Mouse (Mus musculus) kidney, postnatal 10 days (tissue): ENCODE data around the gene Ly86.
A peak's percentile ranks its signal among the peaks of the same experiment; 100 is the strongest.

Source experiments
- DNase-seq: peaks from one replicate; pipeline ENCODE4 v3.0.0; 2021; ENCODE audit warnings: mixed read lengths

Ly86 gene

DNA sequence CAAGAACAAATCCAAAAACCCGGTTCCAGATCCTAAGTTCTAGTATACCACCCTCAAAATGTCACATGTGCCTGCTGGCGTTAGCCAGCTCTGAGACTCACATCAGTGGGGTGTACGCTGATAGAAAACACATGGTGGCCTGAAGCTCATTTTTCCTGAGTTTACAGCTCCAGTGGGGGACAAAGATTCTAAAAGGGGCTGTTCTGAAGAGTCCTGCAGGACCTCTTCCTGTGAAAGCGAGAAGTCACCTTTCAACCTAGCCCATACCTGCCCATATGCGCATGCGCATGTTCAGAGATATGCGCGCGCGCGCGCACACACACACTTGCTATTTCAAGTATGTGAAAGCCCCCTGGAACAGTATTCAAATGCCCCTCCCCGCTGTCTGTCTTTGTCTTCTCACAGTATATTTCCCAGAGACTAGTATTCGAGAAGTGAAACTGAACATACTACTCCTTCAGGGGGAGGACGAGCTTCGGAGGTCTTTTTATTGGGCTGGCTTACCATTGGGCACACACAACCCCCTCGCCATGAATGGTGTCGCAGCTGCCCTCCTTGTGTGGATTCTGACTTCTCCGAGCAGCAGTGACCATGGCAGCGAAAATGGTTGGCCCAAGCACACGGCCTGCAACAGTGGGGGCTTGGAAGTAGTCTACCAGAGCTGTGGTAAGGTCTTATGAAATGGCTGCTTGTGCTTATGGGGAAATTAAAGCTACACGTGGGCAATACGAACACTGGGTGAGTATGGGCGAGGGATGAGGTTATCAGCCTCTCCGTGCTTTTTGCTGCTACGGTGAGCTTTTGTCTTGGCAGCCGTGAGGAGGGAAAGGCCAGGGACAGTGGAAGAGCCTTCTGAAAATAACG lies at the start of gene Ly86:
Gene Ly86, plus strand, starts transcription at position 300 of the 864 bp plus-strand sequence.
- no peak for DNase-seq

DNA sequence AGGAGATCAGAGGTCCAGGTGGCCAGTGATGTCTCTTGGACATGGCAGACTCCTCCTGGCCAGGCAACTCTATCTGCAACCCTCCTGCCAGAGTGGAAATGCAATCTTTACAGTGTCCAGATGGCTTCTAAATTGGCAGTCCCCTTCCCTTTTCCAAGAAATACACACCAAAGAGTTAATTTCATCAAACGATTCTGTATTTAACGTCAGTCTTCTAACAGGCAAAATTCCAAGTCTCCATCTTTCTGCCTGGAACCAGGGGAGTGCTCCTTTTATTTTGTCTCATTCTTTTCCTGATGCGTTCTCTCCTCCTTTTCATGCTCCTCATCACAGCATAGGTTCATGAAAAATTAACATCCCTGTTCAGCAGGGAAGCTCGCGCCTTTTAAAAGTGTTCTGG lies 47.1 kb upstream of the Ly86 start:
- DNase-seq, result no peak

DNA sequence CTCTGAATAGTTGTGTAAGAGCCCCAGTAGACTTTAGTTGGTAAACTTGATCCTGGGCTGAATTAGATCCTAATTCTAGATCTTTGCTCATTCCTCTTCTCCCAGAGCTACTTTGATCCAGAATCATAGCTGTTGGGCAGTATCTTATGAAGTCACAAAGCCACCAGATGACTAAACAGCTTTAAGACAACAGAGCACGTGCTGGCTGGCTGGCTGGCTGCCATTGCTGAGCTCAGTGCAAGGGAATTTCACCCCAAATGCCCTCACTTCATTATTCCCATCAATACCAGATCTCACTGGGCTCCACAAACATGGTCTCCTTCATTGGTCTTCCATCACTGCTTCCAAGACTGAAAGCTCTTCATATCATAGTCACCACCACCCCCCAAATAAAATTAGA lies 46.2 kb upstream of the Ly86 start:
- peak; percentile 13 for DNase-seq

DNA sequence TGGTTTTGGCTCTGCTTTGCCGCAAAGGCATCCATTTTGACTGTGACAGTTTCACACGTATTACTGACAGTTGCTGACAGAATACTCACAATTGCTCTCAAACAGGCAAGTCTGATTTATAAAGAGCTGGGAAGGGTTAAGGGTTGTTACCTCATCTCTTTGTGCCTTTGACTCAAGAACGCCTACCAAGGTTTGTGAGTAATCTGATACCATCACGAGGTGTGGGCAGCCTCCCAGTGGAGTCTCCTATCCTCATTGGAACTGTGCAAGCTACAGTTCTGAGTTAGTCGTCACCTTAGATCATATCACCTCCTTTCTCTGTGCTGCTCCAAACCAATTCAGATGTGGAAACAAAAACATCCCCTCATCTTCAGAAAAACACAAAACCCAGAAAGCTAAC lies 42.1 kb upstream of the Ly86 start:
- no peak for DNase-seq

DNA sequence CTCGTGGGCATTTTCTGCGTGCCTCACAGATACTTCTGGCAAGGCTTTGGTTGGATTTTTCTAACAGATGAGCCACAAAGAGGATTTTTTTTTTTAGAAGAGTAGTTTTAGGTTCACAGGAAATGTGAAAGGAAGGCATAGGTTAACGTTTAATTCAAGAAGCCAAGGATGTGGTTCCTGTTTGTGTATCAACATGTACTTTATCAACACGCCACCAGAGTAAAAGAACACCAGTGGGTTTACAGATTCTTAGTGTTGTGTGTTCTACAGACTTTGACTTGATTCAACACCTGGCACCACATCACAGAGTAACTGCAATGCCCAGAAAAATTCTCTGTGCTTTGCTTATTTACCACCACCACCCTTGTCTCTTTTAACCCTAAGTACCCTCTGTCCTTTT lies 37.0 kb upstream of the Ly86 start:
- no peak for DNase-seq

DNA sequence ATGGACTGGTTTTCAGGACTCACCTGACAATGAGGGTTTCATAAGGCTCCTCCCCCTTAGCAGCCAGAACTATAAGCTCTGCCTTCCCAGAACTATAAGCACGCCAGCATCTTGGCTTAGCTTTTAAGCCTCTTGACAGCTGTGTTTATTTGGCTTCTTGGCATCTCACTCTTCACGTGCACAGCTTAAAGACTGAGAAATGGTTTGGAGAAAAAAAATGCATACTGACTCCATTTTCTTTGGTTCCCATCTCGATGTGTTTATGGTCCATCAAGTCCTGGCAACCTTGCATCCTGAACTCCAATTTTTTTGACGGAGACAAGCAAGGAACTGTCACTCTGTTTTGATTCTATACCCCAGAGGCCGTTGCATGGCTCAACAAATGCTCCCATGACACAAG lies 35.7 kb upstream of the Ly86 start:
- DNase-seq, result no peak

DNA sequence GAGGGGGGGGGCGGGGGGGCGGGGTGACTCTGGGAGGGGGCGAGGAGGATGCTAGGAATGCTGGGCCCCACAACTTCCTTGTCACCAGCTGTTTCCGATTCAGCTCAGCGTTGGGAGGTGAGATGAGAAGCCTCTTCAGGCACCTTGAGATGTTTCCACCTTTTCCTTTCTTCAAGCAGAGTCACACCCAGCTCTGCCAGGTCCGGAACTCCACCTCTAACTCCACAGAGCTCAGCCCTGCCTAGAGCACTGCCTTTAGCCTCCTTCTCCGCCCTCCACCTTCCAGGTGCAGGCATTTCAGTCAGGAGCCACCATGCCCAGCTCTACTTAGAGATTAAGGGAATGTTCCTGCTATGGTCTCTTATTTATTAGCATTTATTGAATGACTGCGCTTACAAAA lies 34.7 kb upstream of the Ly86 start:
- DNase-seq, result no peak

DNA sequence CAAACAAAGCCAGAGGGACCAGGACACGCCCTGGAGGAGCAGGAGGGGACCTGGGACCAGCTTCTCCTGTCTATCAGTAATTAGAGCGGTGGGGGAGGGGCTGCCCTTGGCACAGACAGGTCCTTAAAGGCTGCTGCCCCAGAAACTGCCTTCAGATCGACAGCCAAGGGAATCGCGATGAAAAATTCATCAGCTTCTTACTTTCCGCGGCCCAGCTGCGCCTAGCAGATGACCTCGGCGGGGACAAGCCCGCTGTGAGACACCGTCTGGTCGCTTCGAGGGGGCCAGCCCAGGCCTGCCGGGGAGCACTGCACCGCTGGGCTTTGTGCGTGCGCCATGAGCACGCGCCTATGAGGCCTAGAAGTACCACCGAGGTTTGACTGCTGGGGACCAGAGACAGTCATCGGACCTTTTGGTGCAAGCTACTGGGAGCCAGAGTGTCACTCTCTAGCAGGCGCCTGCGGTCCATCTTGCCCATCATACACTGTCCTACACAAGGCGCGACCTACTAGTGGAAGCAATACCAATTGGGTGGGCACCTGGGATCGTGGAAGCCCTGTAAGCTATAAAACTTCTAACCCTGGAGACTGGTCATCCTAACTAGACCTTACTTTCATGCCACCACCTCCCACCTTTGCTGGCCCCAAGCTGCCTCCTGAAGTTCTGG lies 33.3 kb upstream of the Ly86 start:
- DNase-seq, result peak; percentile 24

DNA sequence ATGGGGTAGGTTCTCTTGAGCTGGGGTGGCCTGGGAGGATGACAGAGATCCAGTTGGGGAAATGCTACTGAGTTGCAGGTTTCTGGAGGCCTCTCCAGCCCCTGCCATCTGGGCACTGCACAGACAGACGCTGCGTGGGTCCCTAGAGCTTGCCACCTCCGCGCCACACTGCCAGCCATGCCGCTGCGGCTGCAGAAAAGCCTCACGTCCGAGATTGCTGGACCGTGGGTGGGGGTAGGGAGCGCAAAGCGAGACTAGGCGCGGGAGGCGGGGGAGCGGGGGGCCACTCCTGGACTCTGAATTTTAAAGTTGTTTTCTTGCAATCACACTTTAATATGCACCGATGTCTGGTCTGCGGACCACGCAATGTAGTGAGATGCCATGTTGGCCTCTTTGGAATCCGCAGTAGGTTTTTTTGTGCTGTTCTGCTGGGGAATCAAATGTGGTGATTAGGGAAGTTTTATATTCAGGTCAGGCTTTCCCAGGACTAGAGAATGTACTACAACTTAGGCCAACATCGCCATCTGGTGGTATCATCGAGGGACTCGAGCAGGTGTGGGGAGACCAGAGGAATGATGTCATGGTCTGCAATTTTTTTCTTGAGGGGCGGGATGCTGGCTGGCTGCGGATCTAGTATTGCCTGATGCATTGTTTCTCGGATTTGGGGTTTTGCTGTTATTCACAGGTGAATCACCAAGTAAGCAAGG lies 32.6 kb upstream of the Ly86 start:
- peak; percentile 94 for DNase-seq

DNA sequence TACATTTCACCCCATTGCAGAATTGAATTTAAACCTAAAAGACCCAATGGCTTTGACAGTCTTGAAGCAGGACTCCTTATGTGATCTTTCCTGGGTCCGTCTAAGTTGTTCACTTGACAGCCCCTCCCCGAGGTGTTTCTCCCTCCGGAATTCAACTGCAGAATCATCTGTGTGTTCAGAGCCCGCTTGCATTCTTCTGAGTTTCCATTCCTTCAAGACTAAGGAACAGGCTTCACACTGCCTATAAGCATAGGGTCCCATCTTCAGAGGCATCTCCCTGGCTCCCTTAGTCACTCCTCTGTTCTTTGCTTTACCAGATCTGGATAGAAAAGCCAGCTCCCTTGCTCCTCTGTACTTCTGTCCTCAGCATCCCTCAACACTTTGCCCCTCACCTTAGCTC lies 32.1 kb upstream of the Ly86 start:
- DNase-seq, result no peak

DNA sequence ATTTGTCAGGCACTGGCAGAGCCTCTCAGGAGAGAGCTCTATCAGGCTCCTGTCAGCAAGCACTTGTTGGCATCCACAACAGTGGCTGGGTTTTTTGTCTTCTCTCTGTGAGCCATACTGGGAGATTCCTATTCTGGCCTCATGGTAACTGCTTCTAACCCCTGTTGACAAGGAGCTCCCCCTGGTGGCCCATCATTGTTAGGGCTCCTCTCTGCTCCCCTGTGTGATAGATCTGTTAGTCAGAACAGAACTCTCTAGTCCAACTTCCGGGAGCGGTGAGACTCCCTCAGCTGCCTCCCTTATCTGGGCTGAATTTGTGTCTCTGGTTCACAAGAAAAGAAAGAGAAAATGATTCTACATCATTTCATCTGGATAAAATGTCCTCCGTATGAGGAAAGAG lies 19.5 kb upstream of the Ly86 start:
- peak; percentile 71 for DNase-seq

DNA sequence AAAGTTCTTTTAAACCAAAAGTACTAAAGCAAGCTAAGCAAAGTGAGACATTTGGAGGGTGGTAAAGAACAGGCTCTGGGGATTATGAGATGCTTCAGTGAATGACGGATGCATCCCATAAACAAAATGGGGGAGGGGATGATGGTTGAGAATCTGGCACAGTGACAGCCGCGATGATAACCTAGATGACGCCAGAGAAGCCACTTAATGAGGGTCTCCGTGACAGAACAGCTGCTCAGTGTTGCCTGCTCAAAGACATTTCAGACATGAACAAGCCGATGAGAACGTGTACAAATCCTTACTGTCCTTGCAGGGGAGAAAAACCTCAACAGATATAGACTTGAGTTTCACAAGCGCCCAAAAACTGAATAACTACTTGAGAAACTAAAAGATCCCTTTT lies 15.3 kb upstream of the Ly86 start:
- DNase-seq, result no peak

DNA sequence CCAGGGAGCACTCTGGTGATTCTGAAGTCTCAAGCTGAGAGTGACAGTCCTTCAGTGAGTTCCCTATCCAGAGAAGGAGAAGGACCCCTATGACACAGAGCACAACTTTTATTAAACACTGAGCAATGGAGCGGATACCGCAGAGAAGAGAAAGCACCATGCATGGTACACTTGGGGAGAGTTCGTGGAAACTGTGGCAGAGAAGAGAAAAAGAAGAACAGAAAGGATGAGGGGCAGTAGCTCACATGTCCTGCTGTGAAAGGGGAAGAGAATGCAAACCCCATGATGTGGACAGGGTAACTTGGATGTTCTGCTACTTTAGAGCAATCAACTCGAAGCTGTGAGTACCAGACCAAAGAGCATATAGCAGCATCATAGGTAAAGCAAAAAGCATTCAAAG lies 14.0 kb upstream of the Ly86 start:
- no peak for DNase-seq

DNA sequence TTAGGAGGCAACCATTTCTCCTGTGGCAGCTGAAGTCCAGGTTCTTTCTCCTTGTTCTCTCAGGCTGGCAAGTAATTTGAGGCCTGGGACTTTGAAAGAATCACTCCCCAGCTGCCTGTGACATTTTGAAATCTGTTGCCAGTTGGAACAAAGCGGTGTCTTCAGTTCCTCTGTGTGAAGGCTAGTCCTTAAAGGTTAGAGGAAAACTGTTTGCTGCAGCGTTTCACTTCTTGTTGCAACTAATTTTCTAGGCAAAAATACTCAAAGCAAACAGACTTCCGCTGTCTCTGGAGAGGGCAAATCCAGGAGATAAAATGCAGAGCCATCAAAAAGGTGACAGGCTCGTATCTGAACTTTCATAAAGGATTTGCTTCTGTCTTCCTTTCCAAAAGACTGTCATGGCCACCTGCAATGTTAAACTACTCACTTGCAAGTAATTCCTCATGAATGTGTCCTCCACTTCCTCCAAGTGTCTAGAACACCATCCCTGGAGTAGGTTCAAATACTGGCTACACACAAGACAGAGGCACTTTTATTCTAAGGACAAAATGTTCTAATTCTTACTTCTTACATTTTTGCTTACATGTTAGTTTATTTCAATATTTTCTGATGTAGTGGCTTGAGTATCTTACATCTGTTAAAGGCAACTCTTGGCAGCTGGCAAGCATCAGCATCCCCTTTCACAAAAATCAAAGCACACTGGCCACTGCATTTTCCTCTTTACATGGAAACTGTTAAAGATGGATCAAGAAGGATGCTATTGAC lies 12.0 kb upstream of the Ly86 start:
- no peak for DNase-seq

DNA sequence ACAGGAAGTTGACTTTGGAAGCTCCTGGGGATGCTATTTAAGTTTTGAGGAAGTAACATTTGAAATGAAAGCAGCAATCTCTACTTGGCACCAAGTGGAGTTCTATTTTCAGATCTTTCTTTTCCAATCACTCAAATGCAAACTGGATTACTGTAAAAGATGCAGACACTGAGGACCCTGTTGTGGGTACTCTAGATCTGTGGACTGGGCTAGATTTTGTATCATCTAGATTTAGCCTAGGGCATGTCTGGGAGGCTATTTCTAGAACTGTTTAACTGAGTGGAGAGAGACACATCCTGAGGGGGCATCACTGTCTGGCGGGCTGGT lies 11.5 kb upstream of the Ly86 start:
- DNase-seq, result no peak

DNA sequence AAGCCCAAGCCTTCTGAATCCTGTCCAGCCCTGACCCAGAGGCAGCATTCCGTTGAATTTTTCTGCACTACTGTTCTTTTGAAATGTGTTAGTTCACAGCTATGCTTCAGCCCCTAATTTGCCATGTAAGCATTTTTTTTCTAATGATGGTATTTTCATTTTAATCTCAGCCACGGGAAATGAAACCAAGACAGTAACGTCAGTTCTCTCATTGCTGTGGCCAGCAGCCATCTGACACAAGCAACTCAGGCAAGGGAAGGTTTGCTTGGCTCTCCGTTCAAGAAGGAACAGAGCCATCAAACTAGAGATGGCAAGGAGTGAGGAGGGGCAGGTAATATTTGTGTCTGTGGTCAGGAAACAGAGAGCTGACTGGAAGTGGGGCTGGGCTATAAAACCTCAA lies 7.7 kb upstream of the Ly86 start:
- no peak for DNase-seq

DNA sequence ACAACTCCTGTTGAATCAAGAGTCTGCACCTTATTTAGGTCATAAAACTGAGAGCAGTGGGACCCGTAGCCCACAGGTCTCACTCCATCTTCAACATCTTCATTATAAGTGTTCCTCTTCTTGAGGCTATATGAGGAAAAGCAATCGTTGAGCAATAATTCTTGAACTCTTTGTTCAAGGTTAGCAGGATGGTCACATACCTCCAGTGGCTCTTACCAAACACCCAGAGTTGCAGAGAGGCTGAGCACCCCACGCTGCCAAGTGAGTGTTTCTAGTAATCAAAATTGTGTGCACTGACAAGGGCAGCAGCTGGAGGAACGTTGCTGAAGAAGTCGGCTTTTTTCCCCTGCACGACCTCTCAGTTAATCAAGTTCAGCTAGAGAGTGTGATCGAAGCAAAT lies 7.1 kb upstream of the Ly86 start:
- no peak for DNase-seq

DNA sequence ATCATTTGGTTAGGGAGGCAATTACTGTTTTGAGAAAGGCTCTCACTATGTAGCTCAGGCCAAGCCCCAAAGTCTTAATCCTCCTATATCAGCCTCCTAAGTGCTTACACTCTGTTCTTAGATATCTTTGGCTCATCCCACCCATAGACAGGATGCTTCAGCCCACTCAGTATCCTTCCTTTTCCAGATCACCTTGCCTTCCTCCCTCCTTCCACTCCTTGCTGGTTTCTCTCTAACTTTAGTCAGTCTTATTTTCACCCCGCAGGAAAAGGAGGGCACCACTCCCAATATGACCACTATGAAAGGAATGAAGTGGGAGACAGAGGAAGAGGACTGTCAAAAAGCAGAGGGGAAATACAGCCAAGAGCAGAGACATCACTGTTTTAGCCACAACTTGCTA lies 2.2 kb upstream of the Ly86 start:
- no peak for DNase-seq

DNA sequence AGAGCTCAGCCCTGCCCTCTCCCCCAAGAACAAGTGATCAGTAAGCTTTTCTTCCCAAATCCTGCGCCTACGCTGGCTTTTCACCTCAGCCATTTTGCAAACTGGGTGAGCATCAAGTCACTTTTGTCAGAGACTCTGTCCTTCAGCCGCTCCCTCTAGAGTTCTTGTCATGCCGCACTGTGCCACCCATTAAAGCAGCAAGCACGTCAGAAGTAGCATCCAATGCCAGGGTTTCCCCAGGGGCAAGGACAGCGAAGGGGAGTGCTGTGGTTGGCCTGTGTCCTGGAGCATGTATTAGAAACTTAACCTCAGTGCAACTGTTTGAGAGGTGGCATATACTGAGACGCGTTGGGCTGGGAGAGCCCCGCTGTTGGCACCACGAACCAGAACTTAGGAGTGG lies 815 bp downstream of the Ly86 start:
- no peak for DNase-seq

DNA sequence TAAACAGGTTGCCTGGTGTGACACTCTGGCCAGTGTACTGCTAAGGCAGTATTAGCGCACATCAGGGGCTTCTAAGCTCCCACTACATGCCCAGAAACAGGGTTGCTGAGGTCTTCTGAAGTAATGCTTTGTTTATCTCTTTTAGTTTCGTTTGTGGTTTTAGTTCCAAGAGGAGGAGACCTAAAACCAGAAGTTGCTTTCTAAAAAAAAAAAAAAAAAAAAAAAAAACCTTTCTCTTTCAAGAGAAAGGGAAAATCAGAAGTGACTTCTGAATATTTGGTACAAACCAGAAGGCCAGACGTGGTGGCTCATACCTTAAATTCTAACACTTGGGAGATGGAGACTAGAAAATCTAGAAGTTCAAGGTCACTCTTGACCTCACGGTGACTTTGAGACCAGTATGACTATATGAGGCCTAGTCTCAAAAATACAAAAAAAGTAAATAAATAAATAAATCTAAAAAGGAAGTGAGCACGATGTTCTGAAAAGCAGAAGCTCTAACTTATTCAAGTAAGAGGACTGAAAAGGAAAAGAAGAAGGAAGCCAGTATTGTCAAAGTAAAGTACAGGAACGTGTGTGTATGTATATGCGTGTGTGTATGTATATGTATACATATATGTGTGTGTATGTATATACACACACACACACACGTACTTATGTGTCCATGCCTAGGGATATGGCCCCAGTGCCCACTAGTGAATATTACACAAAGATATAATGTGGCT lies 3.0 kb downstream of the Ly86 start:
- no peak for DNase-seq

DNA sequence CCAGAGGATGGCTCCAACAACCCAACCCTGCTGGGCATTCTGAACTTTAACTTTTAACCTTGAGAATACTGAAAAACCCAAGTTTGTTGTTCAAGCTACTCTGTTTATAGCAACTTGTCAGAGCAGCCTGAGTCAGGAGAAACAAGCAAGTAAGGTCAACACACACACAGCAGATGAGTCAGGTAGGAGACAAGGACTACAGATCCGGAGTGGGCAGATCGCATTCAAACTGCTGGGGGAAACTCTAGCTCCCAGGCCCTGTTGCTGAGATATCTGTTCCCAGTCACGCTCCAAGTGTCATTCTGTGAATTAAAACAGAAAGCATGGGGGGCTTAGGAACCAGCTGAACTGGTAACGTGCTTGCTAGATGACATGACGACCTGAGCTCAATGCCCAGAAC lies 4.0 kb downstream of the Ly86 start:
- DNase-seq, result no peak

DNA sequence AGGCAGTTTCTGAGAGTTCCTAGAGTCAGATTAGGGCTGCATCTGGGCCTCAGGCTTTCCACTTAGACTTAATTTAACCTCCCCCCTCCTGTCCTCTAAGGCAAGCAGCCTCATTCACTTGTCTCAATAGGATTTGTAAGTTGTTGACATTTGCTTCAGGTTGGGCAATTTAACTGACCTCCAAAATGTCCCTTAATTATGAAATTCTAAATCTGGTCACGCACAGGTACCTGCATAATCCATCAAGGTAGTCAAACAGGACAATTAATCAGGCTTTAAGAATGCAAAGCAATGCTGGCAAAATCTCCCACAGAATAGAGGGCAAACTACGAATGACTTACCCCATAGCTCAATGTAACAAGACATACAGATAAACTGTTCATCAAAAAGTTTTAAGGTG lies 8.0 kb downstream of the Ly86 start:
- DNase-seq, result no peak

DNA sequence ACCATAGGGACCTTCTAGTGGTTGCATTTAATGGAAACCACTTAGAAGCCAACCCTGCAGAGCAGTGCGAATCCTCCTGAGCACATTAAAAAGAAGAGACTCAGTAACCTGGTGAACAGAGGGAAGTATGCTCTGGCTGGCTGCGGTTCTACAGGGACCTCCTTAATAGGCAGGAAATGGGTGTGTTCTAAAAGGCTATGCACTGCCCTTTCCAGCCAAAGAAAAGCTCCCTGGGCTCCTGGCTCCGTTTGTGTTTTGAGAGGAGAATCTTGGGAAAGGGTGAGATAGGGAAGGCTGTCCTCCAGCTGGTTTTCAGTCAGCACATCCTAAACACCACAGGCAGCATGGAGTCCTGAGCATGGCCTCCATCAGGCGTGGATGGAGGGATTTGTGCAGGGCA lies 8.9 kb downstream of the Ly86 start:
- no peak for DNase-seq
